Mouse (Mus musculus): ENCODE measurements around the gene Syna. TPM values are rescaled to one million over a fixed set of nuclear protein-coding genes. Genes with fewer than 3 reads are reported as not detected.

Syna gene
- polyA plus RNA-seq, 2 experiments from 2014 or later, result 0.43 TPM; not detected in 1

- ATAC-seq, result no peak
Observed at GRCm38 (mm10) chr5:134528488-134528887, 31.5 kb downstream of the Syna start.

- ATAC-seq, result no peak
Observed at GRCm38 (mm10) chr5:134525971-134526711, 33.8 kb downstream of the Syna start.

- no peak for ATAC-seq
Observed at GRCm38 (mm10) chr5:134523728-134524127, 36.2 kb downstream of the Syna start.

- ATAC-seq, result no peak
Observed at GRCm38 (mm10) chr5:134522524-134522923, 37.4 kb downstream of the Syna start.

- no peak for ATAC-seq
Observed at GRCm38 (mm10) chr5:134521806-134522205, 38.2 kb downstream of the Syna start.

- no peak for ATAC-seq
Observed at GRCm38 (mm10) chr5:134521131-134521530, 38.8 kb downstream of the Syna start.

- no peak for ATAC-seq
Observed at GRCm38 (mm10) chr5:134520120-134520519, 39.9 kb downstream of the Syna start.

GRCm38 (mm10) chr5:134519471-134519870 is 40.5 kb downstream of the Syna start:
- no peak for ATAC-seq

GRCm38 (mm10) chr5:134512086-134512485 is 47.9 kb downstream of the Syna start:
- no peak for ATAC-seq

- ATAC-seq, result no peak
Observed at GRCm38 (mm10) chr5:134510266-134510665, 49.7 kb downstream of the Syna start.

GRCm38 (mm10) chr5:134508965-134509364 is 51.0 kb downstream of the Syna start:
- no peak for ATAC-seq

Other genes starting within 250 kb of the Syna start
- 10 to 100 TPM; 71.1 to 90.5 TPM for gene Gtf2i, start 245.4 kb downstream of the Syna start, polyA plus RNA-seq (2017; shearing (Covaris generic))
- gene Gtf2ird1, start 103.5 kb downstream of the Syna start, polyA plus RNA-seq (2017; shearing (Covaris generic)), result 1 to 10 TPM; 7.5 to 7.9 TPM
- 1 to 10 TPM in 1 of 2 experiments, under 1 TPM in 1; 0.30 to 1.1 TPM for gene Clip2, start 7.7 kb downstream of the Syna start, polyA plus RNA-seq (2017; shearing (Covaris generic))
- gene Rfc2, start 21.2 kb upstream of the Syna start, polyA plus RNA-seq (2017; shearing (Covaris generic)), result 100 to 1,000 TPM; 129 to 149 TPM
- 1 to 10 TPM; 3.8 to 5.4 TPM for gene Lat2, start 54.9 kb upstream of the Syna start, polyA plus RNA-seq (2017; shearing (Covaris generic))
- gene Eif4h, start 79.3 kb upstream of the Syna start, polyA plus RNA-seq (2017; shearing (Covaris generic)), result 100 to 1,000 TPM; 112 to 143 TPM
- 1 to 10 TPM; 3.8 to 4.2 TPM for gene Limk1, start 128.4 kb upstream of the Syna start, polyA plus RNA-seq (2017; shearing (Covaris generic))
- under 1 TPM in 1 of 2 experiments, not detected in 1; 0.15 TPM for gene Eln, start 187.2 kb upstream of the Syna start, polyA plus RNA-seq (2017; shearing (Covaris generic))

Measured in activated CD4-positive, CD25-positive, alpha-beta regulatory T cell, adult 4 months (primary cell).